In the genomic region with DNA sequence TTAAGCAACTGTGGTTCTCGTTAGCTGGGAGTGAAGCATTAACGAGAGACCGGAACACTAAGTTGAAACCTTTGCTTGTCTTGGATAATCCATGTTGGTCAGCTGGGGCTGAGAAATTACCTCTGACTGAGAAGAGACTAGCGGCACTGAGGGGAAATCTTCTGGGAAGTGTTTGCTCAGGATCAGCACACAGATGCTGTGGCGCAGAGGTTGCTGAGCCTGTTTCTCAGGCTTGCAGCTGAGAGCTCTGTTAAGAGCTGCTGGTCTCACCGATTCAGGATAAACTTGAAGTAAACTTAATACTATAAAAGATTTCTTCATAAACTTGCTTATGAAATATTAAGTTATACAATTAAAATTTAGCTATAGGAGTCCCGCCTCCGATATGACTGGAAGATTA, we compare ENCODE assay signal across 23 mouse cellular contexts. TPM values are rescaled to one million over a fixed set of nuclear protein-coding genes. Genes with fewer than 3 reads are reported as not detected.
DNase-seq lines count a peak whose midpoint lies in the region; ATAC-seq and TF ChIP-seq lines count a peak whose summit lies in the region.
"Had no signal": no experiment of that assay in that cellular context is flagged by ENCODE, and none has a peak within 500 bp of the region (broad histone marks: within the 10 kb centered on the region; RNA-seq: fewer than 3 reads in every experiment).

No protein-coding gene starts in this region.

- H3K27me3 ChIP-seq in embryonic facial prominence, embryonic 11.5 days (ENCODE audit: control insufficient read depth, insufficient read depth, low read length), result no peaks in the 10 kb centered on the region
- H3K27me3 ChIP-seq in embryonic facial prominence, embryonic 10.5 days (replicated peaks; ENCODE audit: low read depth, poor library complexity, severe bottlenecking), result peaks cover 5% of the 10 kb centered on the region; the same call in 1 of the 2 replicates
- no peaks in the 10 kb centered on the region for H3K27me3 ChIP-seq in lung, embryonic 14.5 days (ENCODE audit: insufficient read depth, low read length)
- H3K27me3 ChIP-seq in stomach, embryonic 15.5 days (replicated peaks), result no peaks in the 10 kb centered on the region
- H3K27me3 ChIP-seq in liver, embryonic 11.5 days (replicated peaks; ENCODE audit: control insufficient read depth, insufficient read depth, low read length), result no peaks in the 10 kb centered on the region
- H3K27me3 ChIP-seq: embryonic facial prominence, embryonic 12.5 days; forebrain, embryonic 12.5 days; hindbrain, embryonic 13.5 days had no signal

- H3K9ac ChIP-seq in embryonic facial prominence, embryonic 11.5 days (replicated peaks; ENCODE audit: low read length), result no peak overlapping the region
- H3K9ac ChIP-seq in lung, embryonic 14.5 days, result no peak overlapping the region
- H3K9ac ChIP-seq in stomach, embryonic 15.5 days, result no peak overlapping the region
- no peak overlapping the region for H3K9ac ChIP-seq in liver, embryonic 11.5 days (ENCODE audit: low read depth, low read length)
- H3K9ac ChIP-seq: embryonic facial prominence, embryonic 12.5 days; forebrain, embryonic 12.5 days; hindbrain, embryonic 13.5 days had no signal

- no peak for TF ChIP-seq CTCF in lung, embryonic 14.5 days (IDR thresholded peaks at IDR 0.05; ENCODE audit: low read depth)

- H3K27ac ChIP-seq in embryonic facial prominence, embryonic 11.5 days (replicated peaks; ENCODE audit: low read depth, low read length), result no peak overlapping the region
- no peak overlapping the region for H3K27ac ChIP-seq in embryonic facial prominence, embryonic 10.5 days (replicated peaks)
- no peak overlapping the region for H3K27ac ChIP-seq in lung, embryonic 14.5 days (ENCODE audit: low read depth)
- H3K27ac ChIP-seq in stomach, embryonic 15.5 days, result peak overlapping the region; percentile 33; the same call in 1 of the 2 replicates
- no peak overlapping the region for H3K27ac ChIP-seq in liver, embryonic 11.5 days (ENCODE audit: low read depth, low read length)
- H3K27ac ChIP-seq: embryonic facial prominence, embryonic 12.5 days; forebrain, embryonic 12.5 days; gastrocnemius, adult 2 months; heart, embryonic 10.5 days; hindbrain, embryonic 13.5 days had no signal

- no peak overlapping the region for H3K4me3 ChIP-seq in embryonic facial prominence, embryonic 11.5 days (ENCODE audit: low read depth, low read length)
- no peak overlapping the region for H3K4me3 ChIP-seq in embryonic facial prominence, embryonic 10.5 days
- H3K4me3 ChIP-seq in lung, embryonic 14.5 days (ENCODE audit: low read depth, low read length), result no peak overlapping the region
- no peak overlapping the region for H3K4me3 ChIP-seq in stomach, embryonic 15.5 days (replicated peaks)
- no peak overlapping the region for H3K4me3 ChIP-seq in liver, embryonic 11.5 days (ENCODE audit: low read depth, low read length)
- H3K4me3 ChIP-seq: embryonic facial prominence, embryonic 12.5 days; forebrain, embryonic 12.5 days; gastrocnemius, adult 2 months; heart, embryonic 10.5 days; hindbrain, embryonic 13.5 days had no signal

- no peaks in the 10 kb centered on the region for H3K9me3 ChIP-seq in embryonic facial prominence, embryonic 11.5 days (replicated peaks; ENCODE audit: control insufficient read depth, low read length)
- H3K9me3 ChIP-seq in embryonic facial prominence, embryonic 10.5 days, result no peaks in the 10 kb centered on the region
- no peaks in the 10 kb centered on the region for H3K9me3 ChIP-seq in lung, embryonic 14.5 days (ENCODE audit: low read depth, low read length)
- no peaks in the 10 kb centered on the region for H3K9me3 ChIP-seq in stomach, embryonic 15.5 days
- H3K9me3 ChIP-seq in liver, embryonic 11.5 days (ENCODE audit: control insufficient read depth, low read length), result no peaks in the 10 kb centered on the region
- H3K9me3 ChIP-seq: embryonic facial prominence, embryonic 12.5 days; forebrain, embryonic 12.5 days; G1E; heart, embryonic 10.5 days; hindbrain, embryonic 13.5 days had no signal

- WGBS in embryonic facial prominence, embryonic 11.5 days, result 65% methylated on average over 8 of the region's 8 CpGs
- 69% methylated on average over 8 of the region's 8 CpGs for WGBS in embryonic facial prominence, embryonic 10.5 days
- 62% methylated on average over 8 of the region's 8 CpGs for WGBS in lung, embryonic 14.5 days
- WGBS in stomach, embryonic 15.5 days, result 77% methylated on average over 8 of the region's 8 CpGs
- 85% methylated on average over 8 of the region's 8 CpGs for WGBS in liver, embryonic 11.5 days

- H3K4me1 ChIP-seq in embryonic facial prominence, embryonic 11.5 days (ENCODE audit: control insufficient read depth, insufficient read depth, low read length), result no peaks in the 10 kb centered on the region
- no peaks in the 10 kb centered on the region for H3K4me1 ChIP-seq in embryonic facial prominence, embryonic 10.5 days
- no peaks in the 10 kb centered on the region for H3K4me1 ChIP-seq in lung, embryonic 14.5 days (ENCODE audit: insufficient read depth)
- no peaks in the 10 kb centered on the region for H3K4me1 ChIP-seq in stomach, embryonic 15.5 days
- H3K4me1 ChIP-seq in liver, embryonic 11.5 days (replicated peaks; ENCODE audit: control insufficient read depth, insufficient read depth, low read length), result no peaks in the 10 kb centered on the region
- H3K4me1 ChIP-seq: embryonic facial prominence, embryonic 12.5 days; forebrain, embryonic 12.5 days; heart, embryonic 10.5 days; hindbrain, embryonic 13.5 days had no signal

- H3K4me2 ChIP-seq in embryonic facial prominence, embryonic 11.5 days (ENCODE audit: low read depth, low read length), result no peak overlapping the region
- no peak overlapping the region for H3K4me2 ChIP-seq in lung, embryonic 14.5 days
- no peak overlapping the region for H3K4me2 ChIP-seq in stomach, embryonic 15.5 days
- H3K4me2 ChIP-seq in liver, embryonic 11.5 days, result no peak overlapping the region
- H3K4me2 ChIP-seq: embryonic facial prominence, embryonic 12.5 days; forebrain, embryonic 12.5 days; hindbrain, embryonic 13.5 days had no signal

- H3K36me3 ChIP-seq in embryonic facial prominence, embryonic 11.5 days (replicated peaks; ENCODE audit: control insufficient read depth, insufficient read depth, low read depth, low read length), result no peaks in the 10 kb centered on the region
- no peaks in the 10 kb centered on the region for H3K36me3 ChIP-seq in embryonic facial prominence, embryonic 10.5 days (replicated peaks)
- H3K36me3 ChIP-seq in lung, embryonic 14.5 days (ENCODE audit: insufficient read depth), result peaks cover 33% of the 10 kb centered on the region
- H3K36me3 ChIP-seq in stomach, embryonic 15.5 days, result peaks cover 36% of the 10 kb centered on the region
- H3K36me3 ChIP-seq in liver, embryonic 11.5 days (ENCODE audit: control insufficient read depth, insufficient read depth, low read length), result peaks cover 14% of the 10 kb centered on the region
- H3K36me3 ChIP-seq: embryonic facial prominence, embryonic 12.5 days; forebrain, embryonic 12.5 days; hindbrain, embryonic 13.5 days had no signal

- ATAC-seq in embryonic facial prominence, embryonic 11.5 days (replicated peaks; ENCODE audit: insufficient number of reproducible peaks, low FRiP score, low TSS enrichment, low read depth), result no peak
- ATAC-seq in lung, embryonic 14.5 days (ENCODE audit: insufficient read depth), result no peak
- peak; percentile 75; the same call in 1 of the 2 replicates for ATAC-seq in stomach, embryonic 15.5 days (ENCODE audit: insufficient read depth, low FRiP score, low read depth)
- no peak for ATAC-seq in liver, embryonic 11.5 days (replicated peaks; ENCODE audit: low FRiP score)
- ATAC-seq: CD4-positive, CD25-positive, alpha-beta regulatory T cell, adult 4 months; forebrain, embryonic 16.5 days had no signal

- DNase-seq in embryonic facial prominence, embryonic 11.5 days (ENCODE audit: low spot score), result peak; percentile 13
- no peak for DNase-seq in embryonic facial prominence, embryonic 10.5 days (ENCODE audit: low spot score)
- DNase-seq in lung, embryonic 14.5 days, result peak; percentile 63
- peak; percentile 29 for DNase-seq in lung, postnatal 10 days
- no peak for DNase-seq in ovary, postnatal 10 days (ENCODE audit: low spot score)
- DNase-seq in liver, embryonic 11.5 days (ENCODE audit: low spot score), result no peak
- DNase-seq in heart, adult 18-20 months, result no peak
- DNase-seq: adrenal gland, adult 8-10 months; adrenal gland, postnatal 36 days; B cell, adult 2 months; cerebellum, adult 2 months; cerebellum, postnatal 10 days; gastrocnemius, adult 2 months; gastrocnemius, postnatal 25 days; heart, postnatal 10 days had no signal

RNA-seq across cellular contexts. Expression of a gene that starts 45.9 kb away (rescaled TPM):
- polyA plus RNA-seq in embryonic facial prominence, embryonic 11.5 days (2014; fragmentation: Nextera tagmentation; extraction: Ambion mirVana), result 1.7 and 1.8 TPM in 2 replicates
- 1.4 TPM in 2 replicates for polyA plus RNA-seq in embryonic facial prominence, embryonic 10.5 days (2016; fragmentation: Nextera tagmentation; extraction: Ambion mirVana)
- 12.5 and 12.7 TPM in 2 replicates for polyA plus RNA-seq in lung, embryonic 14.5 days (2014; fragmentation: Nextera tagmentation; extraction: Ambion mirVana)
- 7.3 and 7.6 TPM in 2 replicates for polyA plus RNA-seq in stomach, embryonic 15.5 days (2015; fragmentation: Nextera tagmentation; extraction: Ambion mirVana)
- 7.6 and 8.0 TPM in 2 replicates for polyA plus RNA-seq in liver, embryonic 11.5 days (2014; fragmentation: Nextera tagmentation; extraction: Ambion mirVana)
- 10 to 100 TPM; 14.6 to 15.2 TPM for total RNA-seq in heart, adult 18-20 months (2021)

RNA-seq across cellular contexts. Expression of a gene that starts 52.4 kb away (rescaled TPM):
- polyA plus RNA-seq in embryonic facial prominence, embryonic 11.5 days (2014; fragmentation: Nextera tagmentation; extraction: Ambion mirVana), result 12.4 and 12.7 TPM in 2 replicates
- polyA plus RNA-seq in embryonic facial prominence, embryonic 10.5 days (2016; fragmentation: Nextera tagmentation; extraction: Ambion mirVana), result 21.1 and 21.2 TPM in 2 replicates
- 17.4 and 17.7 TPM in 2 replicates for polyA plus RNA-seq in lung, embryonic 14.5 days (2014; fragmentation: Nextera tagmentation; extraction: Ambion mirVana)
- polyA plus RNA-seq in stomach, embryonic 15.5 days (2015; fragmentation: Nextera tagmentation; extraction: Ambion mirVana), result 11.5 and 13.5 TPM in 2 replicates
- polyA plus RNA-seq in liver, embryonic 11.5 days (2014; fragmentation: Nextera tagmentation; extraction: Ambion mirVana), result 13.2 and 14.2 TPM in 2 replicates
- total RNA-seq in heart, adult 18-20 months (2021), result 1 to 10 TPM; 7.0 to 7.5 TPM

Comparison
In these comparisons a context has a peak if more than half of its experiments do, and no peak if none do; other contexts are left out.
1. DNase-seq: peak in embryonic facial prominence, embryonic 11.5 days (single experiment), lung, embryonic 14.5 days (single experiment) and lung, postnatal 10 days (single experiment); none in embryonic facial prominence, embryonic 10.5 days (single experiment), ovary, postnatal 10 days (single experiment), liver, embryonic 11.5 days (single experiment) and heart, adult 18-20 months (0 of 2).